Mouse (Mus musculus): ENCODE results near the gene A630089N07Rik.

A630089N07Rik gene

GRCm38 (mm10) chr16:97962151-97962948 lies 119.9 kb downstream of the A630089N07Rik start, which contains the start of the genes C2cd2 and Zbtb21:
TSS of gene C2cd2 (minus strand) at chr16:97962598.
TSS of gene Zbtb21 (minus strand) at chr16:97962622.
- DNase-seq (ENCODE audit: low read depth): peak; percentile 97

- peak; percentile 71 for DNase-seq (ENCODE audit: low read depth)
These were observed 120.7 kb downstream of the A630089N07Rik start for GRCm38 (mm10) chr16:97961381-97962150.

GRCm38 (mm10) chr16:97960348-97960747 lies 121.9 kb downstream of the A630089N07Rik start:
- no peak for DNase-seq (ENCODE audit: low read depth)

GRCm38 (mm10) chr16:97958401-97958973 lies 123.8 kb downstream of the A630089N07Rik start:
- no peak for DNase-seq (ENCODE audit: low read depth)

GRCm38 (mm10) chr16:97957626-97958025 lies 124.6 kb downstream of the A630089N07Rik start:
- peak; percentile 47 for DNase-seq (ENCODE audit: low read depth)

GRCm38 (mm10) chr16:97956011-97956410 lies 126.2 kb downstream of the A630089N07Rik start:
- DNase-seq (ENCODE audit: low read depth): no peak

GRCm38 (mm10) chr16:97953300-97953699 lies 128.9 kb downstream of the A630089N07Rik start:
- DNase-seq (ENCODE audit: low read depth): no peak

- no peak for DNase-seq (ENCODE audit: low read depth)
These were observed 129.4 kb downstream of the A630089N07Rik start for GRCm38 (mm10) chr16:97952801-97953200.

GRCm38 (mm10) chr16:97952371-97952770 lies 129.9 kb downstream of the A630089N07Rik start:
- DNase-seq (ENCODE audit: low read depth): no peak

All from 416B (cell line).